Mouse (Mus musculus): ENCODE measurements around the gene Cd2. TPM values are rescaled to one million over a fixed set of nuclear protein-coding genes. Genes with fewer than 3 reads are reported as not detected.

The Cd2 gene
- polyA plus RNA-seq, 1 experiment = 0.08 TPM

- TF ChIP-seq POLR2A (IDR thresholded peaks at IDR 0.05; ENCODE audit: borderline replicate concordance, insufficient read depth, low read length) (no peak), CTCF (IDR thresholded peaks at IDR 0.05; ENCODE audit: borderline replicate concordance, insufficient read depth, low read depth, low read length) (no peak)
- WGBS = 93% methylated on average over 8 of the region's 8 CpGs
- Histone ChIP-seq H3K4me3 (replicated peaks; ENCODE audit: insufficient read depth, low read depth, low read length) (no peak overlapping the region), H3K27ac (ENCODE audit: insufficient read depth, low read length) (no peak overlapping the region), H3K4me1 (ENCODE audit: control insufficient read depth, insufficient read depth, low read length) (peaks cover under 1% of the 10 kb centered on the region; the same call in 1 of the 2 replicates), H3K27me3 (ENCODE audit: control insufficient read depth, insufficient read depth, low read length) (no peaks in the 10 kb centered on the region)
- DNase-seq = no peak
Observed at GRCm38 (mm10) chr3:101313266-101314051, 25.7 kb upstream of the Cd2 start.

- H3K27me3 ChIP-seq (ENCODE audit: control insufficient read depth, insufficient read depth, low read length) = no peaks in the 10 kb centered on the region
- no peak overlapping the region for H3K27ac ChIP-seq (ENCODE audit: insufficient read depth, low read length)
- 72% methylated on average over 9 of the region's 9 CpGs for WGBS
- TF ChIP-seq POLR2A (IDR thresholded peaks at IDR 0.05; ENCODE audit: borderline replicate concordance, insufficient read depth, low read length) = no peak
- no peak for TF ChIP-seq CTCF (IDR thresholded peaks at IDR 0.05; ENCODE audit: borderline replicate concordance, insufficient read depth, low read depth, low read length)
- H3K4me1 ChIP-seq (ENCODE audit: control insufficient read depth, insufficient read depth, low read length) = no peaks in the 10 kb centered on the region
- no peak overlapping the region for H3K4me3 ChIP-seq (replicated peaks; ENCODE audit: insufficient read depth, low read depth, low read length)
- no peak for DNase-seq
Observed at GRCm38 (mm10) chr3:101310977-101311376, 23.2 kb upstream of the Cd2 start.

DNA sequence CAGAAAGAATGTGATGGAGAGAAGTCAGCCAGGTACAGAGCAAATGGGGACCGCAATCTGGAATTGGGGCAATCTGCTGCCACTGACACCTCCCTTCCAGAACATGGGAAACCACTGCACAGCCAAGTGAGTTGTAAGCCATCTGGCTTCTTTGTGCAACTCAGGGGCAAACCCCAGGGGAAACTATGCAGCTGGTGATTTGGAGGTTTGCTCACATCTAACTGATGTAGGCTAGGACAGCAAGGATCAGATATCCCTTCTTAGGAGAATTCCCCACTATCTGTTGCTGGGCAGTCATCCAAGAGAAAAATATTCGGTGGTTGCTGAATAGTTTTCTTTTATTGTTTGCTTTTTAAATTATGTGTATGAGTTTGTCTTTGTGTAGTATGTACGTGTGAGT, 21.9 kb upstream of the Cd2 start:
- peaks cover 6% of the 10 kb centered on the region for H3K4me1 ChIP-seq (ENCODE audit: control insufficient read depth, insufficient read depth, low read length)
- no peak for DNase-seq
- WGBS = 72% methylated on average over 3 of the region's 3 CpGs
- H3K27ac ChIP-seq (ENCODE audit: insufficient read depth, low read length) = no peak overlapping the region
- no peak for TF ChIP-seq POLR2A (IDR thresholded peaks at IDR 0.05; ENCODE audit: borderline replicate concordance, insufficient read depth, low read length)
- no peak for TF ChIP-seq CTCF (IDR thresholded peaks at IDR 0.05; ENCODE audit: borderline replicate concordance, insufficient read depth, low read depth, low read length)
- no peaks in the 10 kb centered on the region for H3K27me3 ChIP-seq (ENCODE audit: control insufficient read depth, insufficient read depth, low read length)
- no peak overlapping the region for H3K4me3 ChIP-seq (replicated peaks; ENCODE audit: insufficient read depth, low read depth, low read length)

GRCm38 (mm10) chr3:101306090-101306489, 18.4 kb upstream of the Cd2 start:
- Histone ChIP-seq H3K4me1 (ENCODE audit: control insufficient read depth, insufficient read depth, low read length) (peaks cover 9% of the 10 kb centered on the region), H3K4me3 (replicated peaks; ENCODE audit: insufficient read depth, low read depth, low read length) (no peak overlapping the region), H3K27me3 (ENCODE audit: control insufficient read depth, insufficient read depth, low read length) (no peaks in the 10 kb centered on the region), H3K27ac (ENCODE audit: insufficient read depth, low read length) (no peak overlapping the region)
- no peak for DNase-seq
- no peak for TF ChIP-seq POLR2A (IDR thresholded peaks at IDR 0.05; ENCODE audit: borderline replicate concordance, insufficient read depth, low read length)
- TF ChIP-seq CTCF (IDR thresholded peaks at IDR 0.05; ENCODE audit: borderline replicate concordance, insufficient read depth, low read depth, low read length) = no peak
- WGBS = 90% methylated on average over 9 of the region's 9 CpGs

DNA sequence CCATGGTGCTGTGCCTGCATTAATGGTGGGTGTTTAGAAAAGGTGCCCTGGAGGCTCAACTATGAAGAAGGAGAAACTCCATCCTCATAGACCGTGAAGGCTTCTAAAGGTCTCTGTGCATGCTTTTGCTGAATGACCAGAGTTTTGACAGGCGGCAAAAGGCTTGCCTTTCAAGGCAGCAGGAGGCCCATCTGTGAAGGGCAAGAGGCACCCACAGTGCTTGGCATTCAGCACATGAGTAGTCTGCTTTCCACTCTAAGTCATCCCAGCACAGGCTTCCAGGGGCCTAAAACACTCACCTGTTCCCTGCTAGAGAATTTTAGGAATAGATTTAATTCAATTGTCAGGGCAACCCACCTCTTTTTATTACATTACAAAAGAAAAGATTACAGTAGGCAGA, 17.3 kb upstream of the Cd2 start:
- peak; percentile 46 to 65 for DNase-seq
- Histone ChIP-seq H3K27me3 (ENCODE audit: control insufficient read depth, insufficient read depth, low read length) (no peaks in the 10 kb centered on the region), H3K4me3 (replicated peaks; ENCODE audit: insufficient read depth, low read depth, low read length) (no peak overlapping the region), H3K27ac (ENCODE audit: insufficient read depth, low read length) (no peak overlapping the region), H3K4me1 (ENCODE audit: control insufficient read depth, insufficient read depth, low read length) (peaks cover 12% of the 10 kb centered on the region)
- no peak for TF ChIP-seq CTCF (IDR thresholded peaks at IDR 0.05; ENCODE audit: borderline replicate concordance, insufficient read depth, low read depth, low read length)
- no peak for TF ChIP-seq POLR2A (IDR thresholded peaks at IDR 0.05; ENCODE audit: borderline replicate concordance, insufficient read depth, low read length)
- 20% methylated on average over 2 of the region's 2 CpGs for WGBS

GRCm38 (mm10) chr3:101304156-101304555, 16.4 kb upstream of the Cd2 start:
- 10% methylated on average over 8 of the region's 8 CpGs for WGBS
- peak; percentile 62 to 74 for DNase-seq
- Histone ChIP-seq H3K27me3 (ENCODE audit: control insufficient read depth, insufficient read depth, low read length) (no peaks in the 10 kb centered on the region), H3K4me3 (replicated peaks; ENCODE audit: insufficient read depth, low read depth, low read length) (no peak overlapping the region), H3K27ac (ENCODE audit: insufficient read depth, low read length) (no peak overlapping the region), H3K4me1 (ENCODE audit: control insufficient read depth, insufficient read depth, low read length) (peaks cover 12% of the 10 kb centered on the region)
- TF ChIP-seq CTCF (IDR thresholded peaks at IDR 0.05; ENCODE audit: borderline replicate concordance, insufficient read depth, low read depth, low read length) (peak; percentile 81), POLR2A (IDR thresholded peaks at IDR 0.05; ENCODE audit: borderline replicate concordance, insufficient read depth, low read length) (no peak)

GRCm38 (mm10) chr3:101300271-101301071, 12.7 kb upstream of the Cd2 start:
- 9% methylated on average over 23 of the region's 23 CpGs for WGBS
- Histone ChIP-seq H3K27ac (ENCODE audit: insufficient read depth, low read length) (no peak overlapping the region), H3K4me3 (replicated peaks; ENCODE audit: insufficient read depth, low read depth, low read length) (peak overlapping the region; percentile 7), H3K27me3 (ENCODE audit: control insufficient read depth, insufficient read depth, low read length) (no peaks in the 10 kb centered on the region), H3K4me1 (ENCODE audit: control insufficient read depth, insufficient read depth, low read length) (peaks cover 11% of the 10 kb centered on the region)
- TF ChIP-seq CTCF (IDR thresholded peaks at IDR 0.05; ENCODE audit: borderline replicate concordance, insufficient read depth, low read depth, low read length) (no peak), POLR2A (IDR thresholded peaks at IDR 0.05; ENCODE audit: borderline replicate concordance, insufficient read depth, low read length) (no peak)
- DNase-seq = peak; percentile 14 to 26

Data from cerebellum, adult 2 months (tissue).